Mouse (Mus musculus) intestine, postnatal 0 days (tissue): ENCODE results near the gene Vmn1r209. TPM values are rescaled to one million over a fixed set of nuclear protein-coding genes. Genes with fewer than 3 reads are reported as not detected.
"Not testable (repeated sequence)": the region's sequence is repeated elsewhere in the genome, so short reads cannot be mapped to it uniquely, and the experiment has no call there.

Experiments
- ATAC-seq: fragments of 200-750 bp; cut with Nextera tagmentation; 2 replicates; pipeline ENCODE4 v1.8.0; 2017; ENCODE audit warnings: mild to moderate bottlenecking, moderate TSS enrichment, moderate library complexity
- H3K27ac ChIP-seq: fragments of 300-500 bp; sonication (generic); 2 replicates; pipeline ENCODE4 v1.5.1; 2014; ENCODE audit warnings: mild to moderate bottlenecking, low read depth, low read length, moderate library complexity
- H3K27me3 ChIP-seq: fragments of 300-500 bp; sonication (generic); replicated peaks from 2 replicates; pipeline ENCODE4 v1.6.1; 2014; ENCODE audit warnings: low read length, mixed read lengths; ENCODE audit not compliant: control insufficient read depth, insufficient read depth
- H3K36me3 ChIP-seq: fragments of 300-500 bp; sonication (generic); 2 replicates; pipeline ENCODE4 v1.6.1; 2014; ENCODE audit warnings: mild to moderate bottlenecking, moderate library complexity; ENCODE audit not compliant: control insufficient read depth, insufficient read depth
- H3K4me1 ChIP-seq: fragments of 300-500 bp; sonication (generic); replicated peaks from 2 replicates; pipeline ENCODE4 v1.6.1; 2014; ENCODE audit warnings: antibody characterized with exemption, low read length, mixed read lengths; ENCODE audit not compliant: control insufficient read depth, insufficient read depth
- H3K4me2 ChIP-seq: fragments of 300-500 bp; sonication (generic); replicated peaks from 2 replicates; pipeline ENCODE4 v1.6.1; 2014; ENCODE audit warnings: low read depth, mild to moderate bottlenecking, moderate library complexity
- H3K4me3 ChIP-seq: fragments of 300-500 bp; sonication (generic); 2 replicates; pipeline ENCODE4 v1.5.1; 2014; ENCODE audit warnings: low read depth, low read length
- H3K9ac ChIP-seq: fragments of 300-500 bp; sonication (generic); 2 replicates; pipeline ENCODE4 v1.6.1; 2014; ENCODE audit warnings: mild to moderate bottlenecking, low read depth, low read length
- H3K9me3 ChIP-seq: fragments of 300-500 bp; sonication (generic); 2 replicates; pipeline ENCODE4 v1.6.1; 2016; ENCODE audit warnings: mixed run types; ENCODE audit not compliant: control insufficient read depth
- WGBS: fragments of 180-500 bp; shearing (Covaris S2); extraction: QIAGEN DNeasy Blood & Tissue Kit; methylation state at CpG from one replicate; pipeline ENCODE4 v1.1.7; 2014; 5-methylcytosine and 5-hydroxymethylcytosine counted together
- polyA plus RNA-seq: library from polyadenylated mRNA; unstranded; fragments of >200 nt; fragmentation: Nextera tagmentation; extraction: Ambion mirVana; gene quantifications from 2 replicates; pipeline ENCODE4 v1.2.1, GENCODE M21; 2015

The Vmn1r209 gene
- polyA plus RNA-seq, 1 experiment from 2014 or later = not detected

DNA sequence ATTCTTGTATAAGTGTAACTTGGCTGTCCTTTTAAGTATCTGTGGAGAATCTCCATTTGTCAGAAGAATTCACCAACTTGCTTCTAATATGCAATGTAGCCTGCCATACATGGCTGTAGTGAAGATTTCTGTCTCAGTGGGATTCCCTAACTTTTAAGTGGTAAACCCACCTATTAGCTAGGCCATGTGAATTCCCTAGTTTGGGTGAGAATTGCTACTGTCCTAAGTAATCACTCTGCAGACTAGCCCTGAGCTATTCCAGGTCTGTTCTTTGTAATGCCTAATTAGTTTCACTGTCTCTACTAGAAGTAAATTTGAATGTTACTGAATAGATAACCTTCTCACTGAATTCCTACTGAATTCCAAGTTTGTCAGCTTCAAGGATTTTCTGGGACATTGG lies 25.3 kb downstream of the Vmn1r209 start:
- H3K9ac ChIP-seq, H3K4me1 ChIP-seq, H3K36me3 ChIP-seq, H3K4me3 ChIP-seq, H3K4me2 ChIP-seq, H3K27ac ChIP-seq, ATAC-seq, H3K27me3 ChIP-seq, H3K9me3 ChIP-seq: not testable (repeated sequence)

DNA sequence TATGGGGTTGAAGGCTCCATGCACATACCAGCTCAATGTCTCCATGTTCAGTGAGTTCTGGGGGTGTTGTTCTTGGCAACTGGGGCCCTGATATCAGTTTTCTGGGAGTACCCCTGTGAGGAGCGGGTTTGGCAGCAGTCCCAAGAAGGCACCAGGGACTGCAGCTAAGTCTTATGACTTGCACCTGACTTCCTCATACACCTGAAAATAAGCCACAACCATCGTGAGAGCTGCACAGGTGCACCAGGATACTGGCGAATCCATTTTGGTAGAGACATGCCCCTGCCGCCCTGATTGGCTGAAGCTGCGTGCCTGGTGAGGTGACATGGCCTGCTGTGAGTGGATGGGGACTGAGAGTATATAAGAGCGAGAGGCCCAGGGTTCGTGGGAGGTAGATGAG lies 32.2 kb downstream of the Vmn1r209 start, which contains the start of gene Vmn1r208:
Gene Vmn1r208, minus strand, starts transcription at position 101 of the 400 bp plus-strand sequence.
- not testable (repeated sequence) for H3K36me3 ChIP-seq, H3K4me1 ChIP-seq, H3K27ac ChIP-seq, ATAC-seq, H3K27me3 ChIP-seq, H3K4me2 ChIP-seq, H3K9me3 ChIP-seq, H3K4me3 ChIP-seq, H3K9ac ChIP-seq
- WGBS = no CpG with 5 or more reads among the region's 7 CpGs

DNA sequence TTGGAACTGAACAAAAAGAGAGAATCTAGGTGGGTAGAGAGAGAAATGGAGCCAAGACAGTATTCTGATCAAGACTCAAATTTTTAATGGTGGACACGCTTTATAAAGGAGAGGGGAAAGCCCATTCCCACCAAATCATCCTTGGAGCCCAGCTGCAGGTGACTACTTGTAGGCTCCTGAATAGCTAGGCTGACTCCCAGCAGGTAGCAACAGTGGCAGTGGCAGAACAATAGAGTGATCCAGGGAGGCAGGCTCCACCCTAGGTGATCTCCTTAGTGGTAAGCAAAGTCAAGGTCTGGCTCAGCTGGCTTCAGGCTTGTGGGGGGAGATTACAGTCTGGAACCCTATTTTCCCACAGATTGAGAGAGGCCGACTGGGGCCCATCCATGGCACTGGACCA lies 37.9 kb downstream of the Vmn1r209 start:
- not testable (repeated sequence) for H3K9me3 ChIP-seq, H3K27ac ChIP-seq, H3K27me3 ChIP-seq, H3K9ac ChIP-seq, ATAC-seq, H3K4me1 ChIP-seq, H3K4me3 ChIP-seq, H3K36me3 ChIP-seq, H3K4me2 ChIP-seq
- WGBS = 70% methylated on average over 1 of the region's 2 CpGs

Other genes with a start within 250 kb of the Vmn1r209 start
- gene Vmn1r205, start 216.7 kb downstream of the Vmn1r209 start, polyA plus RNA-seq = not detected in 2 replicates
- not detected in 2 replicates for gene Vmn1r206, start 185.4 kb downstream of the Vmn1r209 start, polyA plus RNA-seq
- gene Vmn1r207-ps, start 80.1 kb downstream of the Vmn1r209 start, polyA plus RNA-seq = not detected in 2 replicates
- gene Vmn1r208, start 32.3 kb downstream of the Vmn1r209 start, polyA plus RNA-seq = not detected in 2 replicates
- gene Vmn1r210, start 21.7 kb upstream of the Vmn1r209 start, polyA plus RNA-seq = not detected in 2 replicates
- gene Vmn1r211, start 47.9 kb upstream of the Vmn1r209 start, polyA plus RNA-seq = not detected in 2 replicates
- not detected in 2 replicates for gene Vmn1r212, start 74.5 kb upstream of the Vmn1r209 start, polyA plus RNA-seq
- gene Vmn1r213, start 198.0 kb upstream of the Vmn1r209 start, polyA plus RNA-seq = not detected in 2 replicates
- gene Vmn1r214, start 220.7 kb upstream of the Vmn1r209 start, polyA plus RNA-seq = not detected in 2 replicates